8 mouse cellular contexts compared by ENCODE assay signal in genomic region chr13:104032620-104033133, GRCm38 (mm10).
DNase-seq lines count a peak whose midpoint lies in the region; ATAC-seq lines count a peak whose summit lies in the region.

No protein-coding gene starts in this region.

- 0 out of 2 replicates have a peak, but pooled peaks cover 3% of the 10 kb centered on the region for H3K36me3 ChIP-seq in kidney, embryonic 16.5 days (ENCODE audit: insufficient read depth, low read length)
- no peaks in the 10 kb centered on the region for H3K36me3 ChIP-seq in heart, embryonic 15.5 days
- H3K36me3 ChIP-seq in liver, embryonic 15.5 days (replicated peaks) = no peaks in the 10 kb centered on the region

- 0 out of 2 replicates have a peak overlapping the region, but pooled peaks have one; percentile 38 for H3K27ac ChIP-seq in kidney, embryonic 16.5 days (ENCODE audit: low read length)
- H3K27ac ChIP-seq in heart, embryonic 15.5 days = peak overlapping the region; percentile 82
- 0 out of 2 replicates have a peak overlapping the region, but pooled peaks have one; percentile 6 for H3K27ac ChIP-seq in liver, embryonic 15.5 days (replicated peaks)

- ATAC-seq in kidney, embryonic 16.5 days (ENCODE audit: low FRiP score, low TSS enrichment) = no peak
- ATAC-seq in heart, embryonic 15.5 days (replicated peaks; ENCODE audit: insufficient number of reproducible peaks, insufficient read depth, low FRiP score, low read depth) = peak; percentile 63; the same call in 1 of the 2 replicates
- no peak for ATAC-seq in liver, embryonic 15.5 days (ENCODE audit: insufficient read depth)

- no peaks in the 10 kb centered on the region for H3K9me3 ChIP-seq in kidney, embryonic 16.5 days (ENCODE audit: low read length)
- no peaks in the 10 kb centered on the region for H3K9me3 ChIP-seq in heart, embryonic 15.5 days (replicated peaks)
- H3K9me3 ChIP-seq in liver, embryonic 15.5 days (replicated peaks) = no peaks in the 10 kb centered on the region

- H3K4me2 ChIP-seq in kidney, embryonic 16.5 days (replicated peaks; ENCODE audit: low read depth, low read length) = no peak overlapping the region
- H3K4me2 ChIP-seq in heart, embryonic 15.5 days = no peak overlapping the region
- no peak overlapping the region for H3K4me2 ChIP-seq in liver, embryonic 15.5 days

- H3K4me3 ChIP-seq in kidney, embryonic 16.5 days (ENCODE audit: low read length) = no peak overlapping the region
- H3K4me3 ChIP-seq in heart, embryonic 15.5 days = no peak overlapping the region
- H3K4me3 ChIP-seq in liver, embryonic 15.5 days (replicated peaks) = no peak overlapping the region

- H3K27me3 ChIP-seq in kidney, embryonic 16.5 days (ENCODE audit: insufficient read depth, low read length) = no peaks in the 10 kb centered on the region
- no peaks in the 10 kb centered on the region for H3K27me3 ChIP-seq in heart, embryonic 15.5 days
- no peaks in the 10 kb centered on the region for H3K27me3 ChIP-seq in liver, embryonic 15.5 days

- H3K4me1 ChIP-seq in kidney, embryonic 16.5 days (ENCODE audit: insufficient read depth, low read length) = peaks cover 47% of the 10 kb centered on the region
- peaks cover 53% of the 10 kb centered on the region for H3K4me1 ChIP-seq in heart, embryonic 15.5 days (replicated peaks)
- H3K4me1 ChIP-seq in liver, embryonic 15.5 days (replicated peaks) = peaks cover 56% of the 10 kb centered on the region

- H3K9ac ChIP-seq in kidney, embryonic 16.5 days (replicated peaks; ENCODE audit: low read length) = no peak overlapping the region
- H3K9ac ChIP-seq in heart, embryonic 15.5 days = no peak overlapping the region
- H3K9ac ChIP-seq in liver, embryonic 15.5 days = no peak overlapping the region

- 27% methylated on average over 3 of the region's 3 CpGs for WGBS in kidney, embryonic 16.5 days
- WGBS in heart, embryonic 15.5 days = 7% methylated on average over 3 of the region's 3 CpGs
- 35% methylated on average over 3 of the region's 3 CpGs for WGBS in liver, embryonic 15.5 days (ENCODE audit: insufficient replicate concordance)

- no peak for DNase-seq in kidney, adult 8-10 months
- peak; percentile 60 for DNase-seq in NIH3T3 (ENCODE audit: low read depth)
- no peak for DNase-seq in spleen, adult 18-20 months
- DNase-seq in thymus, postnatal 25 days = no peak
- no peak for DNase-seq in embryo, embryonic 10 days (ENCODE audit: low spot score)

Comparison
In these comparisons a context has a peak if more than half of its experiments do, and no peak if none do; other contexts are left out.
1. H3K27ac ChIP-seq: peak in every context shown above with its lines; median percentile 82 in heart, embryonic 15.5 days; 38 in kidney, embryonic 16.5 days; 6 in liver, embryonic 15.5 days.